ENCODE assay signal across 10 mouse cellular contexts in genomic region chr17:56251136-56251829, GRCm38 (mm10). TPM values are rescaled to one million over a fixed set of nuclear protein-coding genes. Genes with fewer than 3 reads are reported as not detected.
DNase-seq lines count a peak whose midpoint lies in the region; ATAC-seq and TF ChIP-seq lines count a peak whose summit lies in the region.
"Had no signal": no experiment of that assay in that cellular context is flagged by ENCODE, and none has a peak within 500 bp of the region (broad histone marks: within the 10 kb centered on the region; RNA-seq: fewer than 3 reads in every experiment).

No protein-coding gene starts in this region.

- H3K27me3 ChIP-seq in limb, embryonic 12.5 days: peaks cover 3% of the 10 kb centered on the region; the same call in 1 of the 2 replicates
- H3K27me3 ChIP-seq in midbrain, postnatal 0 days (ENCODE audit: insufficient read depth, low read length): no peaks in the 10 kb centered on the region
- H3K27me3 ChIP-seq in splenic B cell, adult 2 months (ENCODE audit: control insufficient read depth, insufficient read depth, low read length, poor library complexity, severe bottlenecking): no peaks in the 10 kb centered on the region

- H3K4me3 ChIP-seq in limb, embryonic 12.5 days (replicated peaks): no peak overlapping the region
- H3K4me3 ChIP-seq in midbrain, postnatal 0 days (ENCODE audit: low read depth, low read length): no peak overlapping the region
- H3K4me3 ChIP-seq: erythroblast, embryonic 14.5 days had no signal

- no peaks in the 10 kb centered on the region for H3K36me3 ChIP-seq in limb, embryonic 12.5 days
- no peaks in the 10 kb centered on the region for H3K36me3 ChIP-seq in midbrain, postnatal 0 days (ENCODE audit: insufficient read depth, low read length)
- no peaks in the 10 kb centered on the region for H3K36me3 ChIP-seq in splenic B cell, adult 2 months (ENCODE audit: control insufficient read depth, insufficient read depth, low read length, poor library complexity, severe bottlenecking)

- H3K4me2 ChIP-seq in limb, embryonic 12.5 days: no peak overlapping the region
- peak overlapping the region; percentile 5; the same call in 1 of the 2 replicates for H3K4me2 ChIP-seq in midbrain, postnatal 0 days (ENCODE audit: low read depth, low read length, poor library complexity, severe bottlenecking)

- H3K9me3 ChIP-seq in limb, embryonic 12.5 days: no peaks in the 10 kb centered on the region
- no peaks in the 10 kb centered on the region for H3K9me3 ChIP-seq in midbrain, postnatal 0 days (ENCODE audit: low read length)

- TF ChIP-seq POLR2A in brain, embryonic 14.5 days (IDR thresholded peaks at IDR 0.05; ENCODE audit: borderline replicate concordance, extremely low read depth, insufficient read depth, insufficient read length, poor library complexity, severe bottlenecking): no peak

- H3K9ac ChIP-seq in limb, embryonic 12.5 days (replicated peaks): no peak overlapping the region
- no peak overlapping the region for H3K9ac ChIP-seq in midbrain, postnatal 0 days (replicated peaks; ENCODE audit: low read length, poor library complexity, severe bottlenecking)

- peak; percentile 70; the same call in 1 of the 2 replicates for TF ChIP-seq CTCF in brain, embryonic 14.5 days (IDR thresholded peaks at IDR 0.05; ENCODE audit: borderline replicate concordance, extremely low read depth, insufficient read depth, insufficient read length)
- TF ChIP-seq CTCF in midbrain, postnatal 0 days (IDR thresholded peaks at IDR 0.05): peak; percentile 77

- peak; percentile 64 for DNase-seq in ovary, postnatal 14 days (ENCODE audit: low spot score)
- no peak for DNase-seq in ovary, postnatal 10 days (ENCODE audit: low spot score)
- DNase-seq in brain, embryonic 14.5 days (ENCODE audit: low read depth): peak; percentile 92
- peak; percentile 83 for DNase-seq in kidney, adult 18-20 months
- peak; percentile 79 for DNase-seq in midbrain, postnatal 0 days (ENCODE audit: low spot score)
- peak; percentile 86 for DNase-seq in splenic B cell, adult 2 months (ENCODE audit: low read depth, low spot score)

- peaks cover 11% of the 10 kb centered on the region for H3K4me1 ChIP-seq in limb, embryonic 12.5 days (replicated peaks)
- H3K4me1 ChIP-seq in midbrain, postnatal 0 days (ENCODE audit: insufficient read depth, low read length): peaks cover 9% of the 10 kb centered on the region; the same call in 1 of the 2 replicates

- 31% methylated on average over 6 of the region's 6 CpGs for WGBS in limb, embryonic 12.5 days
- WGBS in midbrain, postnatal 0 days: 14% methylated on average over 6 of the region's 6 CpGs

- peak; percentile 64 for ATAC-seq in frontal cortex, adult (ENCODE audit: low TSS enrichment)
- no peak for ATAC-seq in limb, embryonic 12.5 days (ENCODE audit: insufficient number of reproducible peaks, insufficient read depth, low FRiP score, low TSS enrichment, low read depth)
- ATAC-seq in midbrain, postnatal 0 days (ENCODE audit: low FRiP score): peak; percentile 25; the same call in 1 of the 2 replicates

- H3K27ac ChIP-seq in limb, embryonic 12.5 days: 0 out of 2 replicates have a peak overlapping the region, but pooled peaks have one; percentile 17
- H3K27ac ChIP-seq in midbrain, postnatal 0 days (ENCODE audit: low read depth, low read length): peak overlapping the region; percentile 77

RNA-seq across cellular contexts. Expression of gene Fem1a, which starts 5.3 kb away (rescaled TPM):
- polyA plus RNA-seq in brain, embryonic 14.5 days (2012; rRNA removed): 27.0 and 31.0 TPM in 2 replicates
- polyA plus RNA-seq in limb, embryonic 12.5 days (2016; fragmentation: Nextera tagmentation; extraction: Ambion mirVana): 13.4 and 14.6 TPM in 2 replicates
- 43.2 and 45.3 TPM in 2 replicates for total RNA-seq in midbrain, postnatal 0 days (2014; rRNA removed)
- polyA plus RNA-seq in midbrain, postnatal 0 days (2015; fragmentation: Nextera tagmentation; extraction: Ambion mirVana): 13.8 and 14.2 TPM in 2 replicates

RNA-seq across cellular contexts. Expression of gene Ticam1, which starts 25.3 kb away (rescaled TPM):
- polyA plus RNA-seq in brain, embryonic 14.5 days (2012; rRNA removed): 3.4 and 3.7 TPM in 2 replicates
- polyA plus RNA-seq in limb, embryonic 12.5 days (2016; fragmentation: Nextera tagmentation; extraction: Ambion mirVana): 3.0 and 3.8 TPM in 2 replicates
- total RNA-seq in midbrain, postnatal 0 days (2014; rRNA removed): 3.1 and 3.7 TPM in 2 replicates
- 0.91 and 1.1 TPM in 2 replicates for polyA plus RNA-seq in midbrain, postnatal 0 days (2015; fragmentation: Nextera tagmentation; extraction: Ambion mirVana)

RNA-seq across cellular contexts. Expression of gene Dpp9, which starts 32.6 kb away (rescaled TPM):
- polyA plus RNA-seq in brain, embryonic 14.5 days (2012; rRNA removed): 53.3 and 54.4 TPM in 2 replicates
- polyA plus RNA-seq in limb, embryonic 12.5 days (2016; fragmentation: Nextera tagmentation; extraction: Ambion mirVana): 36.2 and 37.7 TPM in 2 replicates
- 24.6 and 29.7 TPM in 2 replicates for total RNA-seq in midbrain, postnatal 0 days (2014; rRNA removed)
- 19.4 and 19.7 TPM in 2 replicates for polyA plus RNA-seq in midbrain, postnatal 0 days (2015; fragmentation: Nextera tagmentation; extraction: Ambion mirVana)

RNA-seq across cellular contexts. Expression of gene Plin3, which starts 41.4 kb away (rescaled TPM):
- 6.4 and 8.3 TPM in 2 replicates for polyA plus RNA-seq in brain, embryonic 14.5 days (2012; rRNA removed)
- polyA plus RNA-seq in limb, embryonic 12.5 days (2016; fragmentation: Nextera tagmentation; extraction: Ambion mirVana): 62.7 and 71.7 TPM in 2 replicates
- 8.1 and 12.4 TPM in 2 replicates for total RNA-seq in midbrain, postnatal 0 days (2014; rRNA removed)
- 9.6 and 12.1 TPM in 2 replicates for polyA plus RNA-seq in midbrain, postnatal 0 days (2015; fragmentation: Nextera tagmentation; extraction: Ambion mirVana)

RNA-seq across cellular contexts. Expression of gene Arrdc5, which starts 48.8 kb away (rescaled TPM):
- not detected in 2 replicates for polyA plus RNA-seq in brain, embryonic 14.5 days (2012; rRNA removed)
- not detected in 2 replicates for polyA plus RNA-seq in limb, embryonic 12.5 days (2016; fragmentation: Nextera tagmentation; extraction: Ambion mirVana)
- not detected in 2 replicates for total RNA-seq in midbrain, postnatal 0 days (2014; rRNA removed)
- not detected in 2 replicates for polyA plus RNA-seq in midbrain, postnatal 0 days (2015; fragmentation: Nextera tagmentation; extraction: Ambion mirVana)
- polyA plus RNA-seq: erythroblast, embryonic 14.5 days; stomach, embryonic 16.5 days had no signal
